20 mouse cellular contexts compared by ENCODE assay signal in the genomic region with DNA sequence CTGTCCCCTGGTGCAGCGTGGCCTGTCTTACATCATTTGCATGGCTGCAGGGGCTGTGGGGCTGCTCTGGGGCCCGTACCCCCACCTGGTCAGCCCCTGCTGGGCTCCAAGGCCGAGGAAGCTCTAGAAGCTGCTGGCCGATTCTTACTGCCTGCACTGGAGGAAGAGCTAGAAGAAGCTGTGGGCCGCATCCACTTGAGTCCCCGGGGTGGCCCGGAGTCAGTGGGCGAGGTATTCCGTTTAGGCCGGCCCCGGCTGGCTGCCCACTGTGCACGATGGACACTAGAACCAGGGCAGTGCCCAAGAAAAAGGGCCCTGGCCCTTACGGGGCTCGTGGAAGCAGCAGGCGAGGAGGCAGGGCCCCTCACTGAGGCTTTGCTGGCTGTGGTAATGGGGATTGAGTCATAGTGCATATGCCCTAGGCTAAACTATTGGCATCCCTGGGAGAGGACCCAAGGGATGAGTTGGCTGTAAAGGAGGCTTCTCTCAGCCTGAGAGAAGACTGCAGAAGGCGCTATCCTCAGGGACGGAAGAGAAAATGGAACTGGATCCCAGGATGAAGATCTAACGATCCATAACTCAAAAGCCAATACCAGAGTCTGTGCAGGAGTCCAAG. TPM values are rescaled to one million over a fixed set of nuclear protein-coding genes. Genes with fewer than 3 reads are reported as not detected.
DNase-seq lines count a peak whose midpoint lies in the region; ATAC-seq and TF ChIP-seq lines count a peak whose summit lies in the region.
"Had no signal": no experiment of that assay in that cellular context is flagged by ENCODE, and none has a peak within 500 bp of the region (broad histone marks: within the 10 kb centered on the region; RNA-seq: fewer than 3 reads in every experiment).

No protein-coding gene starts in this region.

- H3K4me3 ChIP-seq in heart, embryonic 12.5 days = no peak overlapping the region
- H3K4me3 ChIP-seq in midbrain, embryonic 10.5 days = no peak overlapping the region
- H3K4me3 ChIP-seq in midbrain, embryonic 11.5 days (ENCODE audit: low read depth, low read length) = no peak overlapping the region
- H3K4me3 ChIP-seq in embryonic fibroblast, embryonic 13.5 days (ENCODE audit: insufficient read depth, low read length) = no peak overlapping the region
- H3K4me3 ChIP-seq: stomach, embryonic 15.5 days had no signal

- peak overlapping the region; percentile 21; the same call in 1 of the 2 replicates for H3K9ac ChIP-seq in heart, embryonic 12.5 days
- H3K9ac ChIP-seq in midbrain, embryonic 11.5 days (ENCODE audit: low read length) = no peak overlapping the region
- H3K9ac ChIP-seq: stomach, embryonic 15.5 days had no signal

- H3K27me3 ChIP-seq in heart, embryonic 12.5 days (replicated peaks) = no peaks in the 10 kb centered on the region
- peaks cover 38% of the 10 kb centered on the region for H3K27me3 ChIP-seq in midbrain, embryonic 10.5 days (ENCODE audit: low read depth, poor library complexity, severe bottlenecking)
- 0 out of 2 replicates have a peak, but pooled peaks cover 3% of the 10 kb centered on the region for H3K27me3 ChIP-seq in midbrain, embryonic 11.5 days (ENCODE audit: control insufficient read depth, insufficient read depth, low read length)
- H3K27me3 ChIP-seq: CH12.LX; stomach, embryonic 15.5 days had no signal

- no peaks in the 10 kb centered on the region for H3K9me3 ChIP-seq in heart, embryonic 12.5 days (replicated peaks)
- no peaks in the 10 kb centered on the region for H3K9me3 ChIP-seq in midbrain, embryonic 10.5 days (replicated peaks)
- H3K9me3 ChIP-seq in midbrain, embryonic 11.5 days (ENCODE audit: control insufficient read depth, low read length) = no peaks in the 10 kb centered on the region
- H3K9me3 ChIP-seq: stomach, embryonic 15.5 days had no signal

- TF ChIP-seq POLR2A in embryonic fibroblast, embryonic 13.5 days (IDR thresholded peaks at IDR 0.05; ENCODE audit: low read depth, low read length) = no peak

- DNase-seq in heart, adult 18-20 months = no peak
- DNase-seq in midbrain, embryonic 10.5 days (ENCODE audit: low spot score) = no peak
- DNase-seq in midbrain, embryonic 11.5 days (ENCODE audit: low spot score, missing footprints) = no peak
- DNase-seq in NIH3T3 (ENCODE audit: low read depth) = peak; percentile 81
- no peak for DNase-seq in layer of hippocampus, postnatal 36 days
- DNase-seq: cerebellum, adult 11 months; gastrocnemius, postnatal 36 days; heart, postnatal 4 days; spleen, adult 18-20 months; thymus, postnatal 25 days had no signal

- no peak for ATAC-seq in heart, embryonic 12.5 days (ENCODE audit: insufficient number of reproducible peaks, low FRiP score)
- ATAC-seq in midbrain, embryonic 11.5 days (ENCODE audit: low FRiP score) = no peak
- ATAC-seq: intestine, postnatal 0 days; lung, postnatal 0 days had no signal

- 90% methylated on average over 18 of the region's 18 CpGs for WGBS in heart, embryonic 12.5 days
- 81% methylated on average over 18 of the region's 18 CpGs for WGBS in midbrain, embryonic 10.5 days
- WGBS in midbrain, embryonic 11.5 days = 76% methylated on average over 18 of the region's 18 CpGs

- H3K4me1 ChIP-seq in heart, embryonic 12.5 days (replicated peaks) = peaks cover 31% of the 10 kb centered on the region
- peaks cover 71% of the 10 kb centered on the region for H3K4me1 ChIP-seq in midbrain, embryonic 10.5 days
- peaks cover 11% of the 10 kb centered on the region for H3K4me1 ChIP-seq in midbrain, embryonic 11.5 days (ENCODE audit: control insufficient read depth, insufficient read depth, low read length)
- H3K4me1 ChIP-seq in embryonic fibroblast, embryonic 13.5 days (ENCODE audit: control insufficient read depth, insufficient read depth, low read length) = peaks cover 3% of the 10 kb centered on the region

- no peak overlapping the region for H3K27ac ChIP-seq in heart, embryonic 12.5 days (ENCODE audit: poor library complexity, severe bottlenecking)
- peak overlapping the region; percentile 69 for H3K27ac ChIP-seq in midbrain, embryonic 10.5 days (replicated peaks)
- no peak overlapping the region for H3K27ac ChIP-seq in midbrain, embryonic 11.5 days (ENCODE audit: low read depth, low read length)
- H3K27ac ChIP-seq in embryonic fibroblast, embryonic 13.5 days (ENCODE audit: insufficient read depth, low read length) = peak overlapping the region; percentile 5; the same call in 1 of the 2 replicates
- H3K27ac ChIP-seq: kidney, postnatal 0 days; stomach, embryonic 15.5 days had no signal

- no peak overlapping the region for H3K4me2 ChIP-seq in heart, embryonic 12.5 days
- H3K4me2 ChIP-seq in midbrain, embryonic 11.5 days = no peak overlapping the region
- H3K4me2 ChIP-seq: liver, embryonic 11.5 days; stomach, embryonic 15.5 days had no signal

- H3K36me3 ChIP-seq in heart, embryonic 12.5 days = peaks cover 68% of the 10 kb centered on the region
- peaks cover 53% of the 10 kb centered on the region for H3K36me3 ChIP-seq in midbrain, embryonic 10.5 days
- peaks cover 6% of the 10 kb centered on the region; the same call in 1 of the 2 replicates for H3K36me3 ChIP-seq in midbrain, embryonic 11.5 days (ENCODE audit: control insufficient read depth, insufficient read depth, low read length)

- no peak for TF ChIP-seq CTCF in embryonic fibroblast, embryonic 13.5 days (IDR thresholded peaks at IDR 0.05; ENCODE audit: borderline replicate concordance, insufficient read depth, low read length)

RNA-seq across cellular contexts. Expression of a gene that starts 2.1 kb away (rescaled TPM):
- 198 and 202 TPM in 2 replicates for polyA plus RNA-seq in heart, embryonic 12.5 days (2016; fragmentation: Nextera tagmentation; extraction: Ambion mirVana)
- total RNA-seq in heart, adult 18-20 months (2021) = 10 to 100 TPM; 13.2 to 13.8 TPM
- polyA plus RNA-seq in midbrain, embryonic 10.5 days (2016; fragmentation: Nextera tagmentation; extraction: Ambion mirVana) = 40.9 and 45.3 TPM in 2 replicates
- 32.2 and 34.3 TPM in 2 replicates for polyA plus RNA-seq in midbrain, embryonic 11.5 days (2014; fragmentation: Nextera tagmentation; extraction: Ambion mirVana)
- 200 and 221 TPM in 2 replicates for polyA plus RNA-seq in embryonic fibroblast, embryonic 13.5 days (2011; ENCODE audit: insufficient read length, low read depth, missing spikeins)
- 10 to 100 TPM; 10.9 to 13.7 TPM for total RNA-seq in layer of hippocampus, postnatal 36 days (2021)
- total RNA-seq: CH12.LX had no signal

RNA-seq across cellular contexts. Expression of a gene that starts 6.7 kb away (rescaled TPM):
- 7.1 and 7.5 TPM in 2 replicates for polyA plus RNA-seq in heart, embryonic 12.5 days (2016; fragmentation: Nextera tagmentation; extraction: Ambion mirVana)
- 1 to 10 TPM; 2.6 to 2.8 TPM for total RNA-seq in heart, adult 18-20 months (2021)
- polyA plus RNA-seq in midbrain, embryonic 10.5 days (2016; fragmentation: Nextera tagmentation; extraction: Ambion mirVana) = 10.3 and 11.7 TPM in 2 replicates
- polyA plus RNA-seq in midbrain, embryonic 11.5 days (2014; fragmentation: Nextera tagmentation; extraction: Ambion mirVana) = 13.7 and 14.2 TPM in 2 replicates
- 9.1 and 9.8 TPM in 2 replicates for polyA plus RNA-seq in embryonic fibroblast, embryonic 13.5 days (2011; ENCODE audit: insufficient read length, low read depth, missing spikeins)
- total RNA-seq in layer of hippocampus, postnatal 36 days (2021) = 1 to 10 TPM; 3.3 to 3.6 TPM

RNA-seq across cellular contexts. Expression of a gene that starts 7.4 kb away (rescaled TPM):
- polyA plus RNA-seq in heart, embryonic 12.5 days (2016; fragmentation: Nextera tagmentation; extraction: Ambion mirVana) = 15.3 and 15.7 TPM in 2 replicates
- total RNA-seq in heart, adult 18-20 months (2021) = 1 to 10 TPM; 7.4 to 8.6 TPM
- polyA plus RNA-seq in midbrain, embryonic 10.5 days (2016; fragmentation: Nextera tagmentation; extraction: Ambion mirVana) = 15.4 and 16.7 TPM in 2 replicates
- polyA plus RNA-seq in midbrain, embryonic 11.5 days (2014; fragmentation: Nextera tagmentation; extraction: Ambion mirVana) = 5.8 and 7.1 TPM in 2 replicates
- 9.0 and 11.1 TPM in 2 replicates for polyA plus RNA-seq in embryonic fibroblast, embryonic 13.5 days (2011; ENCODE audit: insufficient read length, low read depth, missing spikeins)
- 10 to 100 TPM; 11.2 to 12.2 TPM for total RNA-seq in layer of hippocampus, postnatal 36 days (2021)

RNA-seq across cellular contexts. Expression of a gene that starts 20.9 kb away (rescaled TPM):
- 0.11 and 0.23 TPM in 2 replicates for polyA plus RNA-seq in heart, embryonic 12.5 days (2016; fragmentation: Nextera tagmentation; extraction: Ambion mirVana)
- total RNA-seq in heart, adult 18-20 months (2021) = not detected
- polyA plus RNA-seq in midbrain, embryonic 10.5 days (2016; fragmentation: Nextera tagmentation; extraction: Ambion mirVana) = 0.28 and 0.50 TPM in 2 replicates
- 0.16 TPM in 1 of 2 replicates, not detected in the other for polyA plus RNA-seq in midbrain, embryonic 11.5 days (2014; fragmentation: Nextera tagmentation; extraction: Ambion mirVana)
- polyA plus RNA-seq in embryonic fibroblast, embryonic 13.5 days (2011; ENCODE audit: insufficient read length, low read depth, missing spikeins) = not detected in 2 replicates
- not detected for total RNA-seq in layer of hippocampus, postnatal 36 days (2021)
- total RNA-seq: gastrocnemius, postnatal 36 days; heart, postnatal 4 days; layer of hippocampus, adult 8-10 months; left cerebral cortex, adult 8-10 months had no signal
- polyA plus RNA-seq: intestine, postnatal 0 days had no signal

RNA-seq across cellular contexts. Expression of a gene that starts 38.3 kb away (rescaled TPM):
- polyA plus RNA-seq in heart, embryonic 12.5 days (2016; fragmentation: Nextera tagmentation; extraction: Ambion mirVana) = 632 and 633 TPM in 2 replicates
- total RNA-seq in heart, adult 18-20 months (2021) = 1,000 to 10,000 TPM; 2,762 to 2,913 TPM
- not detected in 2 replicates for polyA plus RNA-seq in midbrain, embryonic 10.5 days (2016; fragmentation: Nextera tagmentation; extraction: Ambion mirVana)
- not detected in 2 replicates for polyA plus RNA-seq in midbrain, embryonic 11.5 days (2014; fragmentation: Nextera tagmentation; extraction: Ambion mirVana)
- polyA plus RNA-seq in embryonic fibroblast, embryonic 13.5 days (2011; ENCODE audit: insufficient read length, low read depth, missing spikeins) = 2.7 and 5.2 TPM in 2 replicates
- 1 to 10 TPM; 3.4 to 3.6 TPM for total RNA-seq in layer of hippocampus, postnatal 36 days (2021)
- polyA plus RNA-seq: kidney, postnatal 0 days had no signal

Comparison
In these comparisons a context has a peak if more than half of its experiments do, and no peak if none do; other contexts are left out.
1. H3K27ac ChIP-seq: peak in midbrain, embryonic 10.5 days (single experiment) and embryonic fibroblast, embryonic 13.5 days (single experiment); none in heart, embryonic 12.5 days (single experiment) and midbrain, embryonic 11.5 days (single experiment).